9 mouse cellular contexts compared by ENCODE assay signal in genomic region chr11:110268244-110268844, GRCm38 (mm10). TPM values are rescaled to one million over a fixed set of nuclear protein-coding genes. Genes with fewer than 3 reads are reported as not detected.
DNase-seq lines count a peak whose midpoint lies in the region; ATAC-seq and TF ChIP-seq lines count a peak whose summit lies in the region.
"Had no signal": no experiment of that assay in that cellular context is flagged by ENCODE, and none has a peak within 500 bp of the region (broad histone marks: within the 10 kb centered on the region; RNA-seq: fewer than 3 reads in every experiment).

No protein-coding gene starts in this region.

- no peaks in the 10 kb centered on the region for H3K27me3 ChIP-seq in G1E (ENCODE audit: insufficient read depth, low read length)
- H3K27me3 ChIP-seq in forebrain, embryonic 15.5 days, result no peaks in the 10 kb centered on the region
- no peaks in the 10 kb centered on the region for H3K27me3 ChIP-seq in lung, embryonic 14.5 days (ENCODE audit: insufficient read depth, low read length)
- H3K27me3 ChIP-seq in neural tube, embryonic 15.5 days (replicated peaks), result no peaks in the 10 kb centered on the region
- H3K27me3 ChIP-seq: limb, embryonic 15.5 days had no signal

- no peaks in the 10 kb centered on the region for H3K4me1 ChIP-seq in G1E (ENCODE audit: insufficient read depth, low read depth, low read length)
- H3K4me1 ChIP-seq in forebrain, embryonic 15.5 days, result peaks cover 8% of the 10 kb centered on the region
- H3K4me1 ChIP-seq in lung, embryonic 14.5 days (ENCODE audit: insufficient read depth), result no peaks in the 10 kb centered on the region
- no peaks in the 10 kb centered on the region for H3K4me1 ChIP-seq in neural tube, embryonic 15.5 days

- intact Hi-C loops in heart, postnatal 14 days (cut with DNase I), result loop anchor here (1.0 to 5.0 kb wide), 2 partner anchors 376 to 395 kb away; no protein-coding TSS in a partner anchor

- H3K27ac ChIP-seq in forebrain, embryonic 15.5 days (replicated peaks), result no peak overlapping the region
- no peak overlapping the region for H3K27ac ChIP-seq in lung, embryonic 14.5 days (ENCODE audit: low read depth)
- no peak overlapping the region for H3K27ac ChIP-seq in neural tube, embryonic 15.5 days (replicated peaks)
- H3K27ac ChIP-seq: limb, embryonic 15.5 days had no signal

- peaks cover 15% of the 10 kb centered on the region for H3K9me3 ChIP-seq in G1E (replicated peaks)
- no peaks in the 10 kb centered on the region for H3K9me3 ChIP-seq in forebrain, embryonic 15.5 days
- H3K9me3 ChIP-seq in lung, embryonic 14.5 days (ENCODE audit: low read depth, low read length), result no peaks in the 10 kb centered on the region
- H3K9me3 ChIP-seq in neural tube, embryonic 15.5 days (replicated peaks), result no peaks in the 10 kb centered on the region
- H3K9me3 ChIP-seq: limb, embryonic 15.5 days had no signal

- no peaks in the 10 kb centered on the region for H3K36me3 ChIP-seq in G1E (replicated peaks)
- H3K36me3 ChIP-seq in forebrain, embryonic 15.5 days, result no peaks in the 10 kb centered on the region
- H3K36me3 ChIP-seq in lung, embryonic 14.5 days (ENCODE audit: insufficient read depth), result no peaks in the 10 kb centered on the region
- no peaks in the 10 kb centered on the region for H3K36me3 ChIP-seq in neural tube, embryonic 15.5 days
- H3K36me3 ChIP-seq: limb, embryonic 15.5 days had no signal

- WGBS in forebrain, embryonic 15.5 days, result 46% methylated on average over 8 of the region's 8 CpGs
- WGBS in large intestine, adult 2 months, result 30% methylated on average over 8 of the region's 8 CpGs
- 38% methylated on average over 8 of the region's 8 CpGs for WGBS in lung, embryonic 14.5 days
- 41% methylated on average over 8 of the region's 8 CpGs for WGBS in neural tube, embryonic 15.5 days

- ATAC-seq in G1E (ENCODE audit: extremely low read depth, insufficient number of reproducible peaks, low FRiP score, poor library complexity, severe bottlenecking), result peak; percentile 79
- ATAC-seq in forebrain, embryonic 15.5 days (replicated peaks), result peak; percentile 80
- peak; percentile 69 for ATAC-seq in lung, embryonic 14.5 days (ENCODE audit: insufficient read depth)
- ATAC-seq in neural tube, embryonic 15.5 days (ENCODE audit: low FRiP score), result peak; percentile 38; the same call in 1 of the 2 replicates

- no peak for DNase-seq in G1E (ENCODE audit: low spot score)
- DNase-seq in cerebellum, adult 11 months, result peak; percentile 67
- DNase-seq in heart, postnatal 14 days, result peak; percentile 91 to 96
- peak; percentile 81 for DNase-seq in large intestine, adult 2 months (ENCODE audit: low read depth, low spot score)
- peak; percentile 96 for DNase-seq in lung, embryonic 14.5 days
- DNase-seq in testis, postnatal 14 days (ENCODE audit: low spot score), result peak; percentile 70

- no peak overlapping the region for H3K4me3 ChIP-seq in G1E (ENCODE audit: low read depth, low read length)
- no peak overlapping the region for H3K4me3 ChIP-seq in forebrain, embryonic 15.5 days
- no peak overlapping the region for H3K4me3 ChIP-seq in lung, embryonic 14.5 days (ENCODE audit: low read depth, low read length)
- H3K4me3 ChIP-seq in neural tube, embryonic 15.5 days (replicated peaks), result no peak overlapping the region
- H3K4me3 ChIP-seq: limb, embryonic 15.5 days had no signal

- TF ChIP-seq CTCF in G1E (IDR thresholded peaks at IDR 0.05; ENCODE audit: low read depth, low read length), result peak; percentile 50; the same call in 1 of the 2 replicates
- TF ChIP-seq CTCF in lung, embryonic 14.5 days (IDR thresholded peaks at IDR 0.05; ENCODE audit: low read depth), result peak; percentile 99

- no peak overlapping the region for H3K9ac ChIP-seq in forebrain, embryonic 15.5 days (replicated peaks)
- 0 out of 2 replicates have a peak overlapping the region, but pooled peaks have one; percentile 14 for H3K9ac ChIP-seq in lung, embryonic 14.5 days
- H3K9ac ChIP-seq in neural tube, embryonic 15.5 days (replicated peaks), result no peak overlapping the region
- H3K9ac ChIP-seq: limb, embryonic 15.5 days had no signal

- H3K4me2 ChIP-seq in forebrain, embryonic 15.5 days (replicated peaks), result no peak overlapping the region
- no peak overlapping the region for H3K4me2 ChIP-seq in lung, embryonic 14.5 days
- no peak overlapping the region for H3K4me2 ChIP-seq in neural tube, embryonic 15.5 days
- H3K4me2 ChIP-seq: limb, embryonic 15.5 days had no signal

RNA-seq across cellular contexts. Expression of gene Abca6, which starts 16.8 kb away (rescaled TPM):
- total RNA-seq in G1E (2014; fragmentation: Nextera tagmentation), result not detected in 2 replicates
- total RNA-seq in G1E (2017), result not detected in 2 replicates
- polyA plus RNA-seq in G1E (2012), result not detected in 2 replicates
- polyA plus RNA-seq in forebrain, embryonic 15.5 days (2015; fragmentation: Nextera tagmentation; extraction: Ambion mirVana), result 0.24 and 0.36 TPM in 2 replicates
- total RNA-seq in heart, postnatal 14 days (2021), result 10 to 100 TPM in 1 of 2 experiments, 1 to 10 TPM in 1; 8.6 to 10.9 TPM
- 0.09 and 0.11 TPM in 2 replicates for polyA plus RNA-seq in large intestine, adult 2 months (2012; rRNA removed)
- 2.1 and 2.2 TPM in 2 replicates for polyA plus RNA-seq in lung, embryonic 14.5 days (2014; fragmentation: Nextera tagmentation; extraction: Ambion mirVana)
- polyA plus RNA-seq in neural tube, embryonic 15.5 days (2015; fragmentation: Nextera tagmentation; extraction: Ambion mirVana), result 0.22 and 0.47 TPM in 2 replicates
